Mouse (Mus musculus) left cerebral cortex, postnatal 10 days (tissue): ENCODE data around the gene Siglecg. TPM values are rescaled to one million over a fixed set of nuclear protein-coding genes. Genes with fewer than 3 reads are reported as not detected.
A peak's percentile ranks its signal among the peaks of the same experiment; 100 is the strongest.
"Not testable (repeated sequence)": the region's sequence is repeated elsewhere in the genome, so short reads cannot be mapped to it uniquely, and the experiment has no call there.

Source experiments
- DNase-seq, 2 experiments: peaks; one replicate each; pipeline ENCODE4 v3.0.0; 2021 to 2022; ENCODE audit warnings: low spot score in 2 of 2, mixed read lengths in 1 of 2; ENCODE audit errors: extremely low spot score in 1 of 2
- intact Hi-C: fragments of 180-260 bp; cut with DNase I; formaldehyde crosslinking; loops from one replicate; pipeline ENCODE4 v1.15.1; 2025
- total RNA-seq, 2 experiments: library from RNA; stranded (reverse); gene quantifications; 2 replicates each; pipeline ENCODE4 v1.2.3; 2021

Gene Siglecg
- total RNA-seq, result under 1 TPM; 0.09 to 0.14 TPM

DNA sequence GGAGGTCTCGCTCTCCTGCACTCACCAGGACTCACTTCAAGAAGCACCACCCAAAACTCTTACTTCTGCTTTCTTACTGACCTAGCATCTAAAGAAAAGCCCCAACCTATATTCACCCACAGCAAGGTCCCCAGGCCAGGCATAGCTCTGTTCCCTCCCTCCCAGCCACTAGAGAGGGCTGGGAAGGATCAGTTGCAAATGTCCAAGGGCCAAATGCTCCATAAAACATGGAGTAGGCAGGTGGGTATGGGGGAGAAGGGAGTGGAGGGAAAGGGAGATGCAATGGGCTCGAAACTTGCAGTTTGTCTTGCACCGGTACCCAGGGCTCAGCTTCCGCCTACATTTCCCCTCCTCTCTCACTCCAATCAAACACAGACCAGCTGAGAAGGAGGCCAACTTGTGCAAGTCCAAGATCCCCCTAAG, at the start of gene Siglecg:
TSS of gene Siglecg (plus strand) at position 74 of the 423 bp plus-strand sequence.
- no peak for DNase-seq

DNA sequence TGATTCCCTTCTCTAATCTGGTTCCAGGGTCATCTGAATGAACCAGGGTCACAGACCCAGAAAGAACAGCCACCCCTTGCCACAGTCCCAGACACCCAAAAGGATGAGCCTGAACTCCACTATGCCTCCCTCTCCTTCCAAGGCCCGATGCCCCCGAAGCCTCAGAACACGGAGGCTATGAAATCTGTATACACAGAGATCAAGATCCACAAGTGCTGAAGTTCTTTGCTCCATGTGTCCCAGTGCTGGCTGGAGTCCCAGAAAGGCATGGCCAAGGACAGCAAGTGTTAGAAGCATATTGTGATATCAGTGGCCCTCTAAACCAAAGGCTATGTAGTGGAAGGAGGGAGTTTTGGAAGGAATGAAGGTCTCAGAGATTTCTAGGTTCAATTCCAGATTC, 49.4 kb upstream of the Siglecg start:
- DNase-seq, result no peak
- intact Hi-C loops, result no loop called here

More for the DNA sequence above, at the start of gene Siglecg:
- intact Hi-C loops, result no loop called here

DNA sequence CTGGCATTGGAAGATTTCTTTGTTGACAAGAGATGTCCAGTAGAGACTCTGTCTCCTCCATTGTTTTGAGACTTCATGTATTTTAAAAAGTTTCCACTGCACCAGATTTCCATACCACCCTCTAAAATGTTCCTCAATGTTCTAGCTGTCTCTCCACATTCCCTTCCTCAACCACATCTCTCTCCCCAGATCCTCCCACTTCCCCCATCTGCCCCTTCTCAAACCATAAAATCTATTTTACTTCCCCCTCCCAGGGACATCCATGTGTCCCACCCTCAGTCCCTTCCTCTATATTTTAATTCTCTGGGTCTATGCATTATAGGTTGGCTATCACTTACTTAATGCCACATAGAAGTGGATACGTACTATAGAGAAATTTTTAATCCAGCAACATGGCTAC, 46.6 kb upstream of the Siglecg start:
- intact Hi-C loops, result no loop called here
- DNase-seq, result no peak

DNA sequence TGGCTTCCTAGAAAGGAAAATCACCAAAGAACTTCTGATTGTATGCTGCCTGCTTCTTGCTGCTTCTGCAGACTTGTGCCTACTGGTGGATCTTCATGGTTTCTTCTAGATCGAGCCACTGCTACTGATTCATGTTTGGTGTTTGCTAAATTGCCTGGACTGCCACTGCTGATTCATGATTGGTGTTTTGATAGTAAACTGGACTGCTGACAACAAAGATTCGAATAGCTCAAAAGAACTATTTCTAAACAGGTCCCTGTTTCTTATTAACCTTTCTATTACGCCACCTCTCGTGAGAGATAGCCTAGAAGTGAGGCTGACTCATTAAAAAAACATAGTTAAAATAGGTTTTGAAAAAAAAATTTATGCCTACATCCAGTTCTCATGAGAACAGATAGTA, 46.0 kb upstream of the Siglecg start:
- intact Hi-C loops, result no loop called here

DNA sequence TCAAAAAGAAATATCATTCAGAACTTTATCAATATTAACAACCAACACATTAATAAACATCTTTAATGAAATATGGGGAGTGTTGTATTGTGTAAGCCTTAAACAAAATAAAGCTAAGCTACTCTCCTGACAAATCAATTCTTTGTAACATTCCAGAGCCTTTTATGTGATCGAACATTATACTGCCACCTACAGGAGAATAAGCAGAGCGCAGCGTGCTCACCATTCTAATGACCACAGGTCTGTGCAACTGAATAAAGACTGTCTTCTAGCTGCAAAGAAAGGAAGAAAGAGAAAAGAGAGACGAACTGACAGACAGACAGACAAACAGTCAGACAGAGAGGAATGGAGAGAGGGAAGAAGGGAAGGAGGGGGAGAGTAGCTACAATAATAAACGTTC, 29.8 kb upstream of the Siglecg start:
- intact Hi-C loops, result loop anchor here (5.0 kb wide), 1 partner anchor 96 kb away; no protein-coding TSS in a partner anchor
- peak in 1 of 2 experiments; percentile 25 for DNase-seq

More for the DNA sequence above, 46.0 kb upstream of the Siglecg start:
- no peak for DNase-seq

DNA sequence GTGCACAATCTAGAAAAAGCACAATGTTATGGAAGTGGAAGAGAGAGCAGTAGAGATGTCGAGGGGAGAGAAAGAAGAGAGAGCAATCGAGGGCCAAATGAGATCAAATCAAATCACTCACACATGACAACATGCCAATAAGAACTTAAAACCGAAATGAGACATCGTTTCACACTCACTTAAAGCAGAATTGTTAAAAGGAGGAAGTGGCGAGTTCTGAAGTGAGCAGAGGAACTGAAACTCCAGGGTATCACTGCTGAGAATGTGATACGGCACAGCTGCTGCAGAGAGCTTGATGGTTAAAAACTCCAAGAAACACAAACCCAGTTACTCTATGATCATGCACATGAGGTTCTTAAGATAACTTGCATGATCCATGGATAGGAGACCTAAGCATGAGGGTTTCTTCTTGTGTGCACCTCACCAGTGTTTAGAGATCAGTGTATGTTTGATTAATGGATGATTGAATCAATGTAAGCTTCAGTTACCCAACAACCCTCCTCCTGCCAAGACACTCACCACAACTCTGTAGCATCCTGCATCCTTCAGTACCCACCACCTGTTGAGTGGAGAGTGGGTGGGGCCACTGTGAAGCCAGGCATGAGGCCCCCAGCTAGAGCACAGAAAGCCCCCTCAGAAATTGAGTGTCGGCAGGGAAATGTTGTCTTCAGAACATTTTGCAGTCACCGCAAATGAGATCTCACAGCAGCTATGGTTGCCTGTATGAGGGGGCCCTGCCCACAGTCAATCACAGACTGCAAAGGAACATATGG, 15.5 kb upstream of the Siglecg start:
- no peak for DNase-seq
- intact Hi-C loops, result no loop called here

DNA sequence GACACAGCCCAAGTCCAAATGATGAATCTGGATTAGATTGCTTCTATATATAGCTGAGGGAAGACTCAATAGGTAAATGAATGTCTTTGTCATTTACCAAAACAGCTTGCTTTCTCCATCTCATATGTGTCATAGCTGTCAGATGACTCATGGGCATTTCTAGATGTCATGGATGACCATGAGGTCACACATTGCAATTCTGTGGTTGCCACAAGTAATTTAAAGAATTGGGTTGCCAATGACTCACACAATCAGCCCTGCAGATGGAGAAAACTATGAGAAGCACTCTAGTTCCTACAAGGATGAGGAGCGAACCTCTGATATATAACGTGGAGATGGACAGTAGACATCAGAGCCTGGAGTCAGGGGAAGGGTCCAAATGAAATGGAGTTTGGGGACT, 8.5 kb upstream of the Siglecg start:
- DNase-seq, result no peak
- intact Hi-C loops, result no loop called here

DNA sequence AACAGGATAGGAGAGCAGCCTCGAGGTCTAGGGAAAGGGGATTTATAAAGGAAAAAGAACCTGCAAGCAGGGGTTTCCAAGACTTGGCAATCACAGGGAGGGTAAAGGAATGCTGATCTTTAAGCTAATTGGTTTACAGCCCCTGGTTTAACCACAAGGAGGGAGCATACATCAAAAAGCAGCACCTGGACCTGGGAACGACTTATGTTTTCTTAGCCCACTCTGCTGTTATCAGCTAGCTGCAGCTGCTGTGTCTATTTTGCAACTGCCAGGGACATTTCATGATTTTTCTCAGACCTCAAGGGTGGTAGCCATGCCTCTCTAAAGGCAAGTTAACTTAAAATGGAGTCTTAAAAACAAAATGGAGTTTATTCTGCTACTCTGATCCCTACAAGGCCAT, 5.3 kb upstream of the Siglecg start:
- intact Hi-C loops, result no loop called here
- DNase-seq, result no peak

DNA sequence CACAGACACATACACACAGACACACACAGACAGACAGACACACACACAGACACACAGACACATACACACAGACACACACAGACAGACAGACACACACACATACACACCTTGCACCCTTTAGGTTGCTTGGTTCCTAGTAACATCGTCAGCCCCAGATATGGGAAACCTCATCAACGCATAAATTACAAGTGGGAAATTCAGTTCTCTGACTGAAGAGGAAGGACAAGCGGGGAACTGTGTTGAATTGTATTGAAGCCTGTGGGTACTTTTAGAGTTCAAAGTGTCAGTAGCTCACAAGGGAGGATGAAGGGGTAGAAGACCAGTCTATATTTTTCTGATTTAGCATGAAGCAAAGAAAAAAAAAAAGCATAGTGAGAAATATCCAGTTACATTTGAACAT, 431 bp upstream of the Siglecg start:
- intact Hi-C loops, result no loop called here
- DNase-seq, result no peak

DNA sequence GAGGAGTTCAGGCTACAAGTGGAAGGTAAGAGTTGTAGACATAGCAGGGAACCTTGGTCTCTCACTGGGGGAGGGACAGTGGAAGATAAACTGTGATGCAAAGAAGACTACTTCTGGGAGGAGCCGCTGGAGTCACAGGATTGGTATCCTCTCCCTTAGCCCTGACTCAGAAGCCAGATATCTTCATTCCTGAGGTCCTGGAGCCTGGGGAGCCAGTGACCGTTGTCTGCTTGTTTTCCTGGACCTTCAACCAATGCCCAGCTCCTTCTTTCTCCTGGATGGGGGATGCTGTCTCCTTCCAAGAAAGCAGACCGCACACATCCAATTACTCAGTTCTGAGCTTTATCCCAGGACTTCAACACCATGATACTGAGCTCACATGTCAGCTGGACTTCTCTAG, 1.1 kb downstream of the Siglecg start:
- DNase-seq, result no peak
- intact Hi-C loops, result no loop called here

DNA sequence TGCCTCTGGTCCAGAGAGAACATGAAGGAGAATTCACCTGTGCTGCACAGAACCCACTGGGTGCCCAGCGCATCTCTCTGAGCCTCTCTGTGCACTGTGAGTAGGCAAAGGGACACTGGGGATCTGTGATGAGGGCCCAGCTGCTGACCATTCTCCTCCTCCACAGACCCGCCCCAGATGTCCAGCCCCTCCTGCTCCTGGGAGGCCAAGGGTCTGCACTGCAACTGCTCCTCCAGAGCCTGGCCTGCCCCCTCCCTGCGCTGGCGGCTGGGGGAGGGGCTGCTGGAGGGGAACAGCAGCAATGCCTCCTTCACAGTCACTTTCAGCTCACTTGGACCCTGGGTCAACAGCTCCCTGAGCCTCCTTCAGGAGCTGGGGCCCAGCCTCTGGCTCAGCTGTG, 3.7 kb downstream of the Siglecg start:
- intact Hi-C loops, DNase-seq: not testable (repeated sequence)

DNA sequence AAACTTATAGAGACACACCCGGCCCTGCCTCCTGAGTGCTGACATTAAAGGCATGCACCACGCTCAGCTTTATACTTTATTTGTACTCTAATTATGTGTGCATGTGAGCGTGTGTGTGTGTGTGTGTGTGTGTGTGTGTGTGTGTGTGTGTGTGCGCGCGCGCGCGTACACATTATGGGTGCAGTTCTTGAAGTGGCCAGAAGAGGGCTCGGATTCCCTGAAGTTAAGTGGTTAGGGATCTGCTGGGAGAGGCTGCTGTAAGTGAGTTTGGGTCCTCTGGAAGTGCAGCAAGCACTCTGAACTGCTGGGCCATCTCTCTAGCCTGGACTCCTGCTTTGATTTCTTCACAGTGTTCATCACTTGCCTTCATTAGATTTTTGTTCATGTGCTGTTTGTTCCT, 9.3 kb downstream of the Siglecg start:
- DNase-seq, result no peak
- intact Hi-C loops, result no loop called here

DNA sequence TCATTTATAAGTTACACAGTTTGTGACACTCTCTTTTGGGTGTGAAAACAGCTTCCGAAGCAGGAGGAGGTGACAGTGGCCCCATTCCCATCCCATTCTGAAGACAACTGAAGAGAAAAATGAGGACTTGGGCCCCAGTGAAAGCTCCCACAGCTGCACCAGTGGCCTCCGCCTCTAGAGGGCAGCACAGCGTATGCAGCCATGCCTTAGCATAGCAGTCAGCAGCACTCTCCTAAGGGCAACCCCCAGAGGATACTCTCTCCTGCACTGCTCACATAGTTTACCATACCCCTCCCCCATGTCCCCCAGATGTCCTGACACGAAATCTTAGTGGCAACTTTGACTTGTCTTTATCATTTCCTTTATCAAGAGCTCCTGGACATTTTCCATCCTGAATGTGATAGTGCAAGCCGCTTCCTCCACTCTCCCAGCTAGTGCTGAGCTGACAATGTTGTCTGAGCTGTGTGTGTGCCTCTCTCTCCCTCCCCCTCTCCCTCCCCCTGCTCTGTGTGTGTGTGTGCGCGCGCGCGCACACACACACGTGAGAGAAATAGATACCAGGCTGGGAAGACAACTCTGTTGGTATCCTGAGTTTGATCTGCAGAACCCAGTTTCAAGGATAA, 15.1 kb downstream of the Siglecg start:
- peak; percentile 62 to 84 for DNase-seq
- intact Hi-C loops, result loop anchor here (1.0 kb wide), 1 partner anchor 72 kb away; no protein-coding TSS in a partner anchor

DNA sequence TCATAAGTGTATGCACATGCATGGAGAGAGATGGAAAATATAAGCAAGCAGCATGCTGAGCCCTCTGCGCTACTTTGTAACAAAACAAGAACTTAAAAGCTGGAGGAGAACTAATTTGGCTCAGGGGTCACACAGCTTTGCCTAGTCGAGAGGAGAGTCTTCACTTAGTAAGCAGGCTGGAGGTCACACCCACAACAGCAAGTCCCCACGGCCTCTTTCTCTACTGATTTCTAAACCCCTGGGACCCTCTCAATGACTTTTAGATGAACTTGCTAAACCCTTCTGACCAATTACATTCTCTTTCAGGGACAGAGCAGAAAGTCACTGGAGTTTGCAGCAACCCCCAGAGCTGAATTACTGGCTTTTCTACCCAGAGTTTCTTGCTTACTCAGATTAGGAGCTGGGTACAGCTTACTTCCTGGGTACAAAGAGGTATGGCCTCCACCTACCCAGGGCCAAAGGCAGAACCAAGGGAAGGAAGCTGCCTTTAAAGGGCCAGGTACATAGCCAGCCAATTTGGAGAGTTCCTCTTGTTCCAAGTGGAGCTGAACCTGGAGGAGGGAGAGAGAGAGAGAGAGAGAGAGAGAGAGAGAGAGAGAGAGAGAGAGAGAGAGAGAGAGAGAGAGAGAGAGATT, 16.1 kb downstream of the Siglecg start:
- intact Hi-C loops, result loop anchor here (1.0 kb wide), 1 partner anchor 71 kb away; no protein-coding TSS in a partner anchor
- DNase-seq, result no peak

DNA sequence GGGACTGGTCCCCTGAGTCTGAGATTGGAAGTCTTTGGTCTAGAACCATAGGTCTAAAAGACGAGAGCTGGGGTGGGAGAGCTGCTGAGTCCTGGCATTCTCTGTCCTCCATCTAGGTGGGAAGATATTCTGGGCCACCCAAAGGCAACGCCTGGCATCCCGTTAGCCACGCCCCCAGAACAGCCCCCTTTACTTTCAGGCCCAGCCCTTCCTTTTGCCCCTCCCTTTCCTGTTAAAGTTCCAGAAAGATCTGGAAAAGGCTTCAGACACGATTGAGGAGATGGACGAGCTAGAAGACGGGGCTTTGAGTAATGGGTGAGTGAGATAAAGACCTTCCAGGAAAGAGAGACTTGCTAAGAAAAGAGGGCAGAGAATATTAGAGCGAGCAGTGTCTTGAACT, 19.4 kb downstream of the Siglecg start, which contains the start of gene Lim2:
TSS of gene Lim2 (plus strand) at position 265 of the 400 bp plus-strand sequence.
- intact Hi-C loops, result no loop called here
- DNase-seq, result no peak

DNA sequence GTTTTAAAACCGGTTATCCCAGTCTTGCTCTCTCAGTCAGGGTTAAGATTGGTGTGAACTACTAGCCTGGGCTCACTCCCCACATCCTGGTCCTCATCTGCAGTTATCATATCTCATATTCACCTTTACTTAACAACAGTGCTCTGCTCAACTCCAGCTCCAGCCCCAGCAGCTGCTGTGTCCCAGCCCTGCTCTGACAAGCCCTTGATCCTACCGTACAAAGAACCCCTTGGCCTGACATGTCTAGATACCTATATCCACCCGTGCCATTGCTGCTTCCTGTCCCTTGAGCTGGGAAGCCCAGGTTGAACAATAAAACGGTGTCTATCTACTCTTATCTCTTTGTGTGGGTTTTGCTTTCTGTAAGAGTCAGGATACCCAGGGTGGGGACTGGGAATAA, 21.5 kb downstream of the Siglecg start:
- DNase-seq, result no peak
- intact Hi-C loops, result no loop called here

DNA sequence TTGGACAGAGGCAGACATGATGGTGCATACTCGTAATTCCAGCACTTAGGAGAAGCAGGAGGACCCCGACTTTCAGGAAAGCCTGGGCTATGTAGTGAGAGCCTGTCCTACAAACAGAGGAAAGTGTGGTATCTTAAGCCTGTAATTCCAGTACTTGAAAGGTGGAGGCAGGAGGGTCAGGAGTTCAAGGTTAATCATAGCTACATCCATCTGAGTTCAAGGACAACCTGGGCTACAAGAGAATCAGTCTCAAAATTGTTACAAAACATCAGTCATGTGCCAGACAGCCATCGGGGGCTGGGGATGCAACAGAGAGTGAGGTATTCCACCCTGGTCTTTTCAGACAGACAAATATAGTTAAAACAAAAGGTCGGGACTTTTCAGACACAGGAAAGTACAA, 24.9 kb downstream of the Siglecg start:
- intact Hi-C loops, result no loop called here
- DNase-seq, result no peak

DNA sequence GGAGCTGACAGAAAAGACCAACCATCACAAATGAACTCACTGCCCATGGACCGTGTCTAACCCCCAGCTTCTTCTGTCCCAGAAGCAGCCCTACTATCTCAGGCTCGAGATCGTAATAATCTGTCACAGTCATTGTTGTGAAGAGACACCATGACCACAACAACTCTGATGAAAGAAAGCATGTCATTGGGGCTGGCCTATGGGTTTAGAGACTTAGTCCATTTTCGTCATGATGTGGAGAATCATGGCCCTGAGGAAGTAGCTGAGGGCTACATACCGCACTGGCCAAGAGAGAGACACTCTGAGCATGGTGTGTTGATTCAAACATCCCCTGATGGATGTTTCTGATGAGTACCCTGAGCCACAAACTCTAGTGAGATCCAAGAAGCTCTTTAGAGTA, 26.7 kb downstream of the Siglecg start:
- no peak for DNase-seq
- intact Hi-C loops, result no loop called here

DNA sequence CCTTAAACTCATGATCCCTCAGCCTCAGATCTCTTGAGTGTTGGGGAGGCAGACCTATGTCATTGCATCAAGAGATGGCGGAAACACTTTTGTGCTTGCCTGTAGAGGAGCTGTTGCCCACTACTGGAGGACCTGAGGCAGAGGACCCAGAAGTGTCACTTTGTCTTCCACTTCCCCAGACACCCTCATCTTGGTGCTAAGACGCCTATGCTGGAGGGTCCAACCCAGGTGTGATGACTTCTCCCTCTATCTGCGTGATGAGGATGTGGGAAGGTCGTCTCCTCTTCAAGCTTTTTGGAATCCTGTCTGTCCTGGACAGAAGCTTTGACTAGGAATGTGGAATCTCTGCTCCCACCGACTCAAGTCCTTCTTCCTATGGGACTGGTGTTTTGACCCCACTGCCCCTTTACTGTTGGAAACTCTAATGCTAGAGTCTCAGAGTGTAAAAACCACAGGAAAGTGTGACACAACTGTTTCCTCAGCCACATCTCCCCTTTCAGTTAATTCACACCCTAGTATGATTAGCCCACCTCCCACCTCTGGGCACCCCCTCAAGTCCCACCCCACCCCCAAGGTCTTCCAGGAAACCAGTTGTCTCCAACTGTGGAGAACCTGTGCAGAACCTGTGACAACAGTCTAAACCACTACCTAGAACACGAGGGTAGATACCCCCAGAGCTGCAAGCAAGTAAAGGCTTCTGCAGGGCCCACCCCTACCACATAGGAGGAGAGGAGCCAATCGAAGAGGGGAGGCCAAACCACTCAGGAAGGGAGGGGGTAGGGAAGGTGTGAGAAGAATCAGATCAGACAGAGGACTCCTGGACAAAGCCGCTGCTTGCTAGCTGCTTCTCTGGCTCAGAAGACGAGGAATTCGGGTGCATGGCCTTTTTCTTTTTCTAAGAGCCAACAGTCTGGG, 28.6 kb downstream of the Siglecg start, which contains the start of gene Nkg7:
TSS of gene Nkg7 (plus strand) at position 733 of the 915 bp plus-strand sequence.
- DNase-seq, result no peak
- intact Hi-C loops, result no loop called here
